Mouse (Mus musculus) midbrain, embryonic 11.5 days (tissue): ENCODE data around the gene Zfp110. TPM values are rescaled to one million over a fixed set of nuclear protein-coding genes. Genes with fewer than 3 reads are reported as not detected.

Experiments
- ATAC-seq: fragments of 200-750 bp; cut with Nextera tagmentation; 2 replicates; pipeline ENCODE4 v1.8.0; 2017; ENCODE audit warnings: moderate TSS enrichment, moderate library complexity; ENCODE audit not compliant: low FRiP score
- DNase-seq: peaks from one replicate; pipeline ENCODE4 v3.0.0; 2015; ENCODE audit warnings: low spot score; ENCODE audit errors: missing footprints
- H3K27ac ChIP-seq: fragments of 300-500 bp; sonication (generic); 2 replicates; pipeline ENCODE4 v1.5.1; 2014; ENCODE audit warnings: low read depth, low read length
- H3K27me3 ChIP-seq: fragments of 300-500 bp; sonication (generic); 2 replicates; pipeline ENCODE4 v1.6.1; 2014; ENCODE audit warnings: mild to moderate bottlenecking, low read length, moderate library complexity, mixed read lengths; ENCODE audit not compliant: control insufficient read depth, insufficient read depth
- H3K36me3 ChIP-seq: fragments of 300-500 bp; sonication (generic); 2 replicates; pipeline ENCODE4 v1.6.1; 2014; ENCODE audit warnings: mild to moderate bottlenecking, low read length, moderate library complexity, mixed read lengths; ENCODE audit not compliant: control insufficient read depth, insufficient read depth
- H3K4me1 ChIP-seq: fragments of 300-500 bp; sonication (generic); 2 replicates; pipeline ENCODE4 v1.6.1; 2014; ENCODE audit warnings: low read length; ENCODE audit not compliant: control insufficient read depth, insufficient read depth
- H3K4me2 ChIP-seq: fragments of 300-500 bp; sonication (generic); 2 replicates; pipeline ENCODE4 v1.6.1; 2014; ENCODE audit warnings: mild to moderate bottlenecking, moderate library complexity
- H3K4me3 ChIP-seq: fragments of 300-500 bp; sonication (generic); 2 replicates; pipeline ENCODE4 v1.5.1; 2014; ENCODE audit warnings: low read depth, low read length
- H3K9ac ChIP-seq: fragments of 300-500 bp; sonication (generic); 2 replicates; pipeline ENCODE4 v1.6.1; 2014; ENCODE audit warnings: low read length
- H3K9me3 ChIP-seq: fragments of 300-500 bp; sonication (generic); 2 replicates; pipeline ENCODE4 v1.6.1; 2016; ENCODE audit warnings: low read length; ENCODE audit not compliant: control insufficient read depth
- WGBS: fragments of 180-500 bp; shearing (Covaris S2); extraction: QIAGEN DNeasy Blood & Tissue Kit; methylation state at CpG from one replicate; pipeline ENCODE4 v1.1.7; 2014; 5-methylcytosine and 5-hydroxymethylcytosine counted together
- polyA plus RNA-seq: library from polyadenylated mRNA; unstranded; fragments of >200 nt; fragmentation: Nextera tagmentation; extraction: Ambion mirVana; gene quantifications from 2 replicates; pipeline ENCODE4 v1.2.1, GENCODE M21; 2014

Zfp110 gene
- polyA plus RNA-seq, 1 experiment from 2014 or later = 28.9 TPM

DNA sequence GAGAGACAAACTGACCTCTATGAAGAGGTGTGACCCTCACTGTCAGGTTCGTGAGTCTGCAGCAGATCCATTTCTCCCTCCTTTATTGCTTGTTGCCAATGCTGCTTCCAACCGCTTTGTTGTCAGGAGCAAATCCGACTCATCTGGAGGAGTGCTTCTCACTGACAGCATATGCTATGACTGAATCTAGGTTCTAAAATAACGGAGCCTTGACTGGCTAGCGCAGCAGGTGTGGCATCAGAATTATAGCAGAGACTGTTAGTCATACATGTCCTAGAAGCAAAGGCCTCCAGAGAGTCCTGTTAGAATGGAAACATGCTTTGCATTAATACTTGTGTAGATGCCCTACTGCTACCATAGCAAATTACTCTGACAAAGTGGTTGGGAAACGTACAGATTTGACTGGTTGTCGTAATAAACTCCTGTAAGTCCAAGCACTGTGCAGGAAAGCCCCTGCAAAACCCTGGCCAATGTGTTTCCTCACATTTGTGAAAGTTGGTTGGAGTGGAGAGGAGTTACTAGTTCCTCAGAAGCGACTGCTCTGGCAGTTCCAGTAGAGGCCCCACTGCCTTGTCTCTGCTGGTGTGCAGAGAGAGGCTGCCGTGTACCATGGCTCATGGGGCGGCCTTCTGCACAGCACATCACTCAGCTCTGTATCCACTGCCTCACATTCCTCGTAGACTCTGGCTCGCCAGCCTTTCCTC is 52.2 kb downstream of the Zfp110 start:
- Histone ChIP-seq H3K9ac (no peak overlapping the region), H3K9me3 (no peaks in the 10 kb centered on the region), H3K27me3 (no peaks in the 10 kb centered on the region), H3K36me3 (peaks cover 27% of the 10 kb centered on the region; the same call in 1 of the 2 replicates), H3K4me1 (peaks cover 4% of the 10 kb centered on the region; the same call in 1 of the 2 replicates), H3K4me3 (no peak overlapping the region), H3K4me2 (no peak overlapping the region), H3K27ac (no peak overlapping the region)
- DNase-seq = no peak
- 92% methylated on average over 12 of the region's 12 CpGs for WGBS
- no peak for ATAC-seq

GRCm38 (mm10) chr7:12887585-12887984 is 53.0 kb downstream of the Zfp110 start:
- 93% methylated on average over 5 of the region's 5 CpGs for WGBS
- Histone ChIP-seq H3K27ac (no peak overlapping the region), H3K4me2 (no peak overlapping the region), H3K9ac (no peak overlapping the region), H3K9me3 (no peaks in the 10 kb centered on the region), H3K27me3 (no peaks in the 10 kb centered on the region), H3K4me1 (no peaks in the 10 kb centered on the region), H3K36me3 (peaks cover 29% of the 10 kb centered on the region; the same call in 1 of the 2 replicates), H3K4me3 (no peak overlapping the region)
- ATAC-seq = no peak
- no peak for DNase-seq

GRCm38 (mm10) chr7:12890928-12891327 is 56.4 kb downstream of the Zfp110 start:
- peaks cover 22% of the 10 kb centered on the region; the same call in 1 of the 2 replicates for H3K36me3 ChIP-seq
- H3K4me1 ChIP-seq = no peaks in the 10 kb centered on the region

DNA sequence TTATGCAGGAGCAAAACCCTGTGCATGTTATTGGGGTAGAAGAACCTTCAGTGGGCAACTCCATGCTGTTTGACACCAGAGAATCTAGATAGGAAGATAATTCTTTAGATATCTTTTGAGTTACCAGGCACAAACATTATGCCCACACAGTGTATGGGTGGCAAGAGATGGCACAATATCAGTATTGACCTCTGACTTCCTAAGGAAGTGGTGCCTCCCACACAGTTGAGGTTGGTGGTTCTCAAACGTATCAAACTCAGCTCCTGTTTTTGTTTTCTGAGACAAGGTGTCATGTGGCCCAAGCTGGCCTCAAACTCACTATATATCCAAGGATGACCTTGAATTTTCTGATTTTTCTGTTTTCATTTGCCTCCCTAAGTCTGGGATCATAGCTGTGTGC is 56.8 kb downstream of the Zfp110 start:
- Histone ChIP-seq H3K4me3 (no peak overlapping the region), H3K27me3 (no peaks in the 10 kb centered on the region), H3K4me1 (no peaks in the 10 kb centered on the region), H3K27ac (no peak overlapping the region), H3K36me3 (peaks cover 20% of the 10 kb centered on the region; the same call in 1 of the 2 replicates), H3K4me2 (no peak overlapping the region), H3K9me3 (no peaks in the 10 kb centered on the region), H3K9ac (no peak overlapping the region)
- ATAC-seq (no peak), DNase-seq (no peak)
- 77% methylated on average over 1 of the region's 1 CpGs for WGBS

More at GRCm38 (mm10) chr7:12890928-12891327, 56.4 kb downstream of the Zfp110 start:
- WGBS = 90% methylated on average over 14 of the region's 14 CpGs
- H3K4me2 ChIP-seq = no peak overlapping the region
- H3K27ac ChIP-seq = no peak overlapping the region
- DNase-seq (no peak), ATAC-seq (no peak)
- H3K9me3 ChIP-seq = no peaks in the 10 kb centered on the region
- no peak overlapping the region for H3K4me3 ChIP-seq
- no peak overlapping the region for H3K9ac ChIP-seq
- no peaks in the 10 kb centered on the region for H3K27me3 ChIP-seq

DNA sequence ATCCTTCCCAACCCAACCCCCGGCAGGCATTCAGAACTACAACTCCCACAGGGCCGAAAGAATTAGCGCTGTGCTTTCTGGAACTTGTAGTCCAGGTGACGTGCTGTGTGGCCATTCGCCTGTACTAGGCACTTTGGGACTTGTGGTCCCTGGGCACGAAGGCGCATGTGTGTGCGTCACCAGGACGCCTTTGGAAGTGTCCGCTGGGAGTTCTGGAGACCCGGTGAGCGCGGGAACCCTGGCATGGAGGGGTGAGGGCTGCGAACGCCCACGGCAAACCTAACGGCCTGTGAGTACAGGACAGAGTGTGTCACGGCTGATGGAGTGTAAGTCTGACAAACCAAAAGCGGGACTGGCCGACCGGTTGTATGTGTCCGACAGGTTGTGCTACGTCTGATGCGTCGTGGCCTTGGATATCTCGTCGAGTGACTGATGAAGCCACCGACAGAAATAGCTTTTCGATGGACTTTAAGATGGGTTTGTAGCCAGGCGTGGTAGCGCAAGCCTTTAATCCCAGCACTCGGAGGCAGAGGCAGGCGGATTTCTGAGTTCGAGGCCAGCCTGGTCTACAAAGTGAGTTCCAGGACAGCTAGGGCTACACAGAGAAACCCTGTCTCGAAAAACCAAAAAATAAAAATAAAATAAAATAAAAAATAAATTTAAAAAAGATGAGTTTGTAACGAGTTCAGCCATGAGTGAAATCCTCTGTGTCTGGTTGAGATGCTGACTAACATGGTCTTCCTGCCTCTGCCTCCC is 63.3 kb downstream of the Zfp110 start, which contains the start of gene Zscan22:
Gene Zscan22, plus strand, starts transcription at position 161 of the 756 bp plus-strand sequence.
- DNase-seq = peak; percentile 100
- peak within 1 kb of the TSS; percentile 59 for H3K4me3 ChIP-seq
- H3K4me1 ChIP-seq = no peaks in the 10 kb centered on the region
- H3K4me2 ChIP-seq = peak within 1 kb of the TSS; percentile 50
- H3K9ac ChIP-seq = peak within 1 kb of the TSS; percentile 68
- H3K9me3 ChIP-seq = no peaks in the 10 kb centered on the region
- 8% methylated on average over 36 of the region's 36 CpGs for WGBS
- no peak within 1 kb of the TSS for H3K27ac ChIP-seq
- H3K27me3 ChIP-seq = no peaks in the 10 kb centered on the region
- no peaks in the 10 kb centered on the region for H3K36me3 ChIP-seq
- ATAC-seq = peak; percentile 99

Other genes starting within 250 kb of the Zfp110 start
- gene Vmn2r53, start 226.0 kb upstream of the Zfp110 start, polyA plus RNA-seq = not detected in 2 replicates
- gene Vmn2r54, start 194.4 kb upstream of the Zfp110 start, polyA plus RNA-seq = 0.05 TPM in 1 of 2 replicates, not detected in the other
- gene Vmn2r55, start 149.8 kb upstream of the Zfp110 start, polyA plus RNA-seq = not detected in 2 replicates
- not detected in 2 replicates for gene Vmn2r56, start 99.8 kb upstream of the Zfp110 start, polyA plus RNA-seq
- 11.7 and 12.8 TPM in 2 replicates for gene Zscan18, start 31.1 kb upstream of the Zfp110 start, polyA plus RNA-seq
- 19.5 and 19.8 TPM in 2 replicates for gene Zfp329, start 15.9 kb upstream of the Zfp110 start, polyA plus RNA-seq
- gene Zfp128, start 46.4 kb downstream of the Zfp110 start, polyA plus RNA-seq = 5.3 and 6.3 TPM in 2 replicates
- gene Zscan22, start 63.1 kb downstream of the Zfp110 start, polyA plus RNA-seq = 19.6 and 21.7 TPM in 2 replicates
- gene Rps5, start 87.5 kb downstream of the Zfp110 start, polyA plus RNA-seq = 788 and 866 TPM in 2 replicates
- gene Rnf225, start 92.7 kb downstream of the Zfp110 start, polyA plus RNA-seq = 0.55 and 0.59 TPM in 2 replicates
- gene Zfp324, start 131.1 kb downstream of the Zfp110 start, polyA plus RNA-seq = 7.8 TPM in 2 replicates
- gene Zfp446, start 143.1 kb downstream of the Zfp110 start, polyA plus RNA-seq = 9.6 and 9.8 TPM in 2 replicates
- not detected in 2 replicates for gene Slc27a5, start 163.4 kb downstream of the Zfp110 start, polyA plus RNA-seq
- gene Trim28, start 164.4 kb downstream of the Zfp110 start, polyA plus RNA-seq = 399 and 443 TPM in 2 replicates
- 25.7 and 32.8 TPM in 2 replicates for gene Zbtb45, start 175.3 kb downstream of the Zfp110 start, polyA plus RNA-seq
- gene Chmp2a, start 200.0 kb downstream of the Zfp110 start, polyA plus RNA-seq = 133 and 140 TPM in 2 replicates
- 152 and 166 TPM in 2 replicates for gene Ube2m, start 203.5 kb downstream of the Zfp110 start, polyA plus RNA-seq
- 1.3 and 2.7 TPM in 2 replicates for gene Mzf1, start 220.0 kb downstream of the Zfp110 start, polyA plus RNA-seq